Mouse (Mus musculus) colon, adult 2 months (tissue): ENCODE measurements around the gene Zcchc7. TPM values are rescaled to one million over a fixed set of nuclear protein-coding genes. Genes with fewer than 3 reads are reported as not detected.

Source experiments
- polyA plus RNA-seq: library from polyadenylated mRNA; depleted of rRNA; stranded (reverse); fragments of >200 nt; gene quantifications from 2 replicates; pipeline ENCODE4 v1.2.3, GENCODE M21; 2012; rRNA removed

The Zcchc7 gene
- 5.9 and 6.8 TPM in 2 replicates for polyA plus RNA-seq

GRCm38 (mm10) chr4:44755553-44756133, at the start of gene Zcchc7:
TSS of gene Zcchc7 (plus strand) at chr4:44755877.

GRCm38 (mm10) chr4:44709740-44710700, 45.7 kb upstream of the Zcchc7 start, which contains the start of gene Pax5:
TSS of gene Pax5 (minus strand) at chr4:44710487.

GRCm38 (mm10) chr4:44981280-44981973, 225.8 kb downstream of the Zcchc7 start, which contains the start of gene Grhpr:
TSS of gene Grhpr (plus strand) at chr4:44981395.

Other genes starting within 250 kb of the Zcchc7 start
- 1.6 and 4.1 TPM in 2 replicates for gene Pax5, start 45.4 kb upstream of the Zcchc7 start, polyA plus RNA-seq
- 38.2 and 42.9 TPM in 2 replicates for gene Grhpr, start 225.5 kb downstream of the Zcchc7 start, polyA plus RNA-seq